Mouse (Mus musculus) erythroid progenitor cell, adult 5-6 weeks (primary cell): ENCODE results near the gene Wdr93. TPM values are rescaled to one million over a fixed set of nuclear protein-coding genes. Genes with fewer than 3 reads are reported as not detected.

Experiments
- total RNA-seq, 2 experiments: library from RNA; stranded (forward) in 1 of 2; stranded (reverse) in 1 of 2; fragments of 150-400 nt in 1 of 2; fragments of 186-747, 209-891 nt in 1 of 2; gene quantifications; 2 replicates each; pipeline versions ENCODE4 v1.2.3 to v1.2.4; 2015 to 2017; ENCODE audit warnings: low replicate concordance in 2 of 2

The Wdr93 gene
- total RNA-seq, 2 experiments from 2014 or later: not detected

Other genes with a start within 250 kb of the Wdr93 start
- gene Rhcg, start 125.5 kb upstream of the Wdr93 start, total RNA-seq (2015; ENCODE audit: low replicate concordance): not detected in 2 replicates
- not detected in 2 replicates for gene Rhcg, start 125.5 kb upstream of the Wdr93 start, total RNA-seq (2017; ENCODE audit: low replicate concordance)
- 52.3 and 68.3 TPM in 2 replicates for gene Ticrr, start 83.0 kb upstream of the Wdr93 start, total RNA-seq (2015; ENCODE audit: low replicate concordance)
- 52.8 and 65.1 TPM in 2 replicates for gene Ticrr, start 83.0 kb upstream of the Wdr93 start, total RNA-seq (2017; ENCODE audit: low replicate concordance)
- not detected in 2 replicates for gene Kif7, start 27.4 kb upstream of the Wdr93 start, total RNA-seq (2015; ENCODE audit: low replicate concordance)
- 0.13 TPM in 1 of 2 replicates, not detected in the other for gene Kif7, start 27.4 kb upstream of the Wdr93 start, total RNA-seq (2017; ENCODE audit: low replicate concordance)
- gene Plin1, start 10.3 kb upstream of the Wdr93 start, total RNA-seq (2015; ENCODE audit: low replicate concordance): not detected in 2 replicates
- gene Plin1, start 10.3 kb upstream of the Wdr93 start, total RNA-seq (2017; ENCODE audit: low replicate concordance): not detected in 2 replicates
- 1.3 and 4.0 TPM in 2 replicates for gene Pex11a, start within 50 bp of the Wdr93 start, total RNA-seq (2015; ENCODE audit: low replicate concordance)
- not detected in 2 replicates for gene Pex11a, start within 50 bp of the Wdr93 start, total RNA-seq (2017; ENCODE audit: low replicate concordance)
- gene Mesp1, start 50.6 kb downstream of the Wdr93 start, total RNA-seq (2015; ENCODE audit: low replicate concordance): not detected in 2 replicates
- gene Mesp1, start 50.6 kb downstream of the Wdr93 start, total RNA-seq (2017; ENCODE audit: low replicate concordance): not detected in 2 replicates
- not detected in 2 replicates for gene Mesp2, start 67.6 kb downstream of the Wdr93 start, total RNA-seq (2015; ENCODE audit: low replicate concordance)
- gene Mesp2, start 67.6 kb downstream of the Wdr93 start, total RNA-seq (2017; ENCODE audit: low replicate concordance): not detected in 2 replicates
- not detected in 2 replicates for gene Anpep, start 117.9 kb downstream of the Wdr93 start, total RNA-seq (2015; ENCODE audit: low replicate concordance)
- not detected in 2 replicates for gene Anpep, start 117.9 kb downstream of the Wdr93 start, total RNA-seq (2017; ENCODE audit: low replicate concordance)
- gene Ap3s2, start 177.5 kb downstream of the Wdr93 start, total RNA-seq (2015; ENCODE audit: low replicate concordance): 6.7 and 6.8 TPM in 2 replicates
- gene Ap3s2, start 177.5 kb downstream of the Wdr93 start, total RNA-seq (2017; ENCODE audit: low replicate concordance): 1.5 and 1.9 TPM in 2 replicates
- gene Arpin, start 192.2 kb downstream of the Wdr93 start, total RNA-seq (2015; ENCODE audit: low replicate concordance): not detected in 2 replicates
- not detected in 2 replicates for gene Arpin, start 192.2 kb downstream of the Wdr93 start, total RNA-seq (2017; ENCODE audit: low replicate concordance)